Mouse (Mus musculus): ENCODE results near the gene Lpcat2.

GRCm38 (mm10) chr8:92938056-92938455, 82.9 kb downstream of the Lpcat2 start:
- no peak for TF ChIP-seq CTCF (IDR thresholded peaks at IDR 0.05)
- no peak for TF ChIP-seq EP300 (IDR thresholded peaks at IDR 0.05)
